Mouse (Mus musculus) gonadal fat pad, adult 2 months (tissue): ENCODE results near the gene Tfrc. TPM values are rescaled to one million over a fixed set of nuclear protein-coding genes. Genes with fewer than 3 reads are reported as not detected.

ENCODE experiments used
- DNase-seq: peaks from one replicate; pipeline ENCODE4 v3.0.0-alpha.2; 2012; ENCODE audit warnings: low read depth
- polyA plus RNA-seq: library from polyadenylated mRNA; depleted of rRNA; stranded (reverse); fragments of >200 nt; gene quantifications from 2 replicates; pipeline ENCODE4 v1.2.3, GENCODE M21; 2012; rRNA removed

The Tfrc gene
- polyA plus RNA-seq = 10.3 and 11.3 TPM in 2 replicates

DNA sequence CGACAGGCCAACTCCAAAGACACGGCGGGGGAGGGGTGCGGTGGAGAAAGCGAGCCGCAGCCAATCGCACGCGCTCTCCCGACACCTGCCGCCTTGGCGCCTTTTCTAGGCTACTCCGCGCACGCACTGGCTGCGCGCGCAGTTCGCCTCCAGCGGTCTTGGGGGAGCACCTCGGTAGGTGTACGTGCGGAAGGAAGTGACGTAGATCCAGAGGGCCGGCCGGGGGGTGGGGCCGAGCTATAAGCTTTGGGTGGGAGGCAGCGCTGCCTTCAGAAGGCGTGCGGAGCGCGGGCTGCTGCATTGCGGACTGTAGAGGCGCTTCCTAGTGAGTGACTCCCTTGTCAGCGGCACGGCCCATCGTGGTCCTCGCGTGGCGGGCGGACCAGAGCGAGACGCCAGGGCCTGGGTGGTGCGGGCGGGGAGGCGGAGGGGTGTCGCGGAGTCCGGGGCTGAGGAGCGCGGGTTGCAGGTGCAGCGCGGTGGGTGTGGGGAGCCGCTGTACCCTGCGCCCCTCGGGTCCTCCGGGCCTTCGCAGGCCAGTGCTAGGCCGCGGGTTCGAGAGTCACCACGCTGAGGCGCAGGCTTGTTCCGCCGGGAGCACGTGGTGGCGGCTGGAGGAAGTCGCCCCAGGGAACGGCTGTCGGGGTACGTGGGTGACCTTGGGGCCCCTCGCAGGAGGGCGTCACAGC, at the start of gene Tfrc:
Gene Tfrc (plus strand): TSS at position 209 of the 689 bp plus-strand sequence.
- DNase-seq = peak; percentile 77

DNA sequence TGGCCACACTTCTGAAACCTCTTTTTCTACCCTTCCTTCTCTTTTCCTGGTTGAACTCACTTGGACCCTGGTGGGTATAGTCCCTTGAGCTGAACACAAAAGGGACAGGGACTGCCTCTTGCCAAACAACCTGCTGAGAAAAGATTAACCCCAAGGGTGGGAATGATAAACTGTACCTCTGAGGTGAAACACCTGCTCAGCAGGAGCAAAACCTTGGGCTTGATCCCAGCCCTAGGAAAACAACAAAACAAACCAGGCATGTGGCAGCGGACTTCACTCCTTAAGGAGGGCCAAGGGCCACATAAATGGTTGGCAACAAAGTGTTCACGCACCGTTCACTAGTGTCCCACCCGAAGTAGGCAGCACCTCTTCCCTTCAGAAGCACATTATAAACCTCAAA, 49.2 kb upstream of the Tfrc start:
- no peak for DNase-seq

DNA sequence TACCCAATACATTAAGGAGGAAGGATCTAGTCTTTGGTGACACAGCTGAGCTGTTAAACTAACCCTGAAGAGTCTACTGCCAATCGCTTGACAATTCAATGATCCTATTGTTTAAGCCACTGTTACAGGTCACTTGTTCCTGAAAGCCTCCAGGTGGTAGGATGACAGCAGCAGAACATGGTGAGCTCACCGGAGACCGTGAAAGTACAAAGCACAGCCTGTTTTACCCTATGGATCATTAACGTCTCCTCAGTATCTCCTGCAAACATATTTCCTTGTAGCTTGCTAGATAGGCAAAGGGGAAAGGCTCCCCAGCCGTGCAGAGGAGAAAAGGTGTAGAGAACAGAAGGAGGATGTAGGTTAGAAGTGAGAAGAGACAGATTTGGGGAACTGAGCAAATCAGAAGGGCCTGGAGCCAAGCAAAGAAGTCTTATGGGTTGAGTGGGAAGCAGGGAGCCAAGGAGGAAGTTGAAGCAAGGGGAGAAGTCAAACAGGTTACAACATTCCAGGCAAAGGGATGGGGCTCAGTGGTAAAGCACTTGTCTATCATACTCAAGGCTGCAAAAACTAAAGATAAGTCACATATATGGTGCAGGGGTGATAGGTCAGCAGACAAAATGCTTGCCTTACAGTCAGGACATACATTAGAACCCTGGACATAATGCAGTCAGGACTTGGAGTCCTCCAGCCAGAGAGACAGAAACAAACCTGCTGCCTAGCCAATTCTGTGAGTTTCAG, 45.5 kb upstream of the Tfrc start:
- peak; percentile 70 for DNase-seq

DNA sequence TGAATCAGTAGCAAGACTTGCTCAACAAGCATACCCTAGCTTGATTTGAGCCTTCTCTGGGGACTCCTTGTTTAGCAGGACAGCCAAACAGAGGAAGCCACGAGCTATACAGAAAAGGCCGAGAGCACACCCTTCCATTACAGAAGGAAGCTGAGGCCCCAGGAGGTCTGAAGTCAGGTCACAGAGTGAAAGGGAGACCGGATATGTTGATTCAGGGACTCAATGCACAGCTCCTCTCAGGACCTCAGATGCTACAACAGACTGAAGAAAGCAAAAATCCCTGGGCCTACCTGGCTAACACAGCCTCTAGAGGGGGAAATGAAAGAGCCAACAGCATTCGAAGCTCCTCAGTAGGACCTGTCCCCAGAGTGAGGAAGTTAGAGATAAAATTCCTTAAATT, 41.4 kb upstream of the Tfrc start:
- no peak for DNase-seq

DNA sequence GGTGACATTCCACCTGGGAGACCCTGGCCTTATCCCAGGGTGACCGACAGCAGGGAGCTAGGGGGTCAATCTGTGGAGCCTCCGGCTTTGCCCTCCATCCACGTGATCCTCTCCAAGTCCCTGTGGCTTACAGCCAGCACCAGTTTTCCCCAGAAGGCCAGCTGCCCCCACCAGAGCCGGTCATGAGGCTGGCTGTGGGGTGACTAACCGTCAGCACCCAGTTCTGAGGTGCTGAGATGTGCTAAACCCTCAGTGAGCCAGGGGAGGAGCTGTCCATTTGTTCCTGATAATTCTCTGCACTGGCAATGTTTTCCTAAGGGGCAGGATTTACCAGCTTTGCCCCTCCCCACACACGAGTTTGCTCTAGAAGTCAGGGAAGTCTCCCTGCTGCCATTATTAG, 40.3 kb upstream of the Tfrc start:
- no peak for DNase-seq

DNA sequence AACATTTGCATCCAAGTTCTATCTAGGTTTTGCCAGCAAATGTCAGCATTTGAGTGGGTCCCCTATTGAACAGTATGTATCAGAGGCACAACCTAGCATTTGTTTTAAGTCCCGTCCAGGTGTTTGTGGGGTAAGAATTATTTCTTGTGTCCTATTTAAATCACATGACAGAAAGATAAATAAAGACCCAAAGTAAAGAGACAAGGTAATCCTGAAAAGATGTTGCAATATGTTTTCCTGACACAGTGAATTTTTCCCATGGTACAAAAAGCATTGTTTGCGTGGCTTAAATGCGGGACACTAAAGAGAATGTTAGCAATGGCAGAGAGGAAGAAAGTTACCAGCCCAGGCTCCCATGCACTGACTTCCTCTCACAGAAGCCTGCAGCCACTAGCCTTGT, 38.7 kb upstream of the Tfrc start:
- DNase-seq = no peak

DNA sequence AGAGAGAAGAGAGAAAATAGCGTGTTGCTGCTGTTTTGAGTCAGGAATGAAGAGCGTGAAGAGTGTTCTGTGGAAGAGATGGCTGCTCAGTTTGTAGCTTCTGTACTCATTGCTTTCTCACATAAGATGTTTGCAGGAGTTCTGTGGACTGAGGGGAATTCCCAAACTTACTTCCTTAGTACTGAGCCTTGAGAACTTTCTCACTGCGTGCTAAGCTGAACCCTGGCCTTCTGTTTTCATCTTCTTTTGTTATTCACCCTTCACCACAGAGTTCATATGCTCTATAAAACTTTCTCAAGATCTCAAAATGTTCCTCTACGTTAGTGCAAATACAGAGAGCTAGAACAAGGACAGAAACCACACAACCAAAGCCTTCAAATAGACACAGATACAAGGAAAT, 36.2 kb upstream of the Tfrc start:
- no peak for DNase-seq

DNA sequence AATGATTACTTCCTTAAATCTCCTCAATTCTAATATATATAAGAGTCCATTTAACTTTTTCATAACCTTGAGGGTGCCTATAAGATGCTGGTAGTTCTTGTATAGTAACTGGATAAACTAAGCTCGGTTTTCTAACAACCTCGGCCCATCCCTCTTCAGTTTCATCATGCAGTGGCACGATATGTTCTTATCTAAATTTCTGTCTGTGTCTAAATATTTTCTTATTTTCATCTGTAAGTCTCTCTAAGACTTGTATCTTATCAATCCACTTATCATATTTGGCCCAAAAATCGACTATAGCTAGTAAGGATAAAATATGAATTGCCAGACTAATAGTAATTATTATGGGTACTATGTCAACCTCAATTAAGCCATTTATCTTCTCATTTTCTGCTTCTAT, 22.2 kb upstream of the Tfrc start:
- no peak for DNase-seq

DNA sequence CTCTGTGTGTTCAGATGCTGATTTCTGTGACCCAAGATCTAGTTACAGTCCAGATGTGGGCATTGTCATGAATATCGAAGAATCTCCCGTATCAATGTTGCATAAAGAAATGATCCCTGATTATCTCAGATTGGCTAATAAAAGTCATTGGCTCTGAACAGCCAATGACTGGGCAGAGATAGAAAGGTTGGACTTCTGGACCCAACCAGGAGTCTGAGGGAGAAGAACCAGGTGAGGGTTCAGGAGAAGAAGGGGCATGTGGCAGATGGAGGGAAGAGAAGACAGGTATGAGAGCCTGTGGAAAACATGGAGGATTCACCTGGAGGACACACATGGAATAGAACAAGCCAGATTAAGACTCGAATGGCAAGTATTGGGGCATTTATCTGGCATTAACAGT, 20.2 kb upstream of the Tfrc start:
- no peak for DNase-seq

DNA sequence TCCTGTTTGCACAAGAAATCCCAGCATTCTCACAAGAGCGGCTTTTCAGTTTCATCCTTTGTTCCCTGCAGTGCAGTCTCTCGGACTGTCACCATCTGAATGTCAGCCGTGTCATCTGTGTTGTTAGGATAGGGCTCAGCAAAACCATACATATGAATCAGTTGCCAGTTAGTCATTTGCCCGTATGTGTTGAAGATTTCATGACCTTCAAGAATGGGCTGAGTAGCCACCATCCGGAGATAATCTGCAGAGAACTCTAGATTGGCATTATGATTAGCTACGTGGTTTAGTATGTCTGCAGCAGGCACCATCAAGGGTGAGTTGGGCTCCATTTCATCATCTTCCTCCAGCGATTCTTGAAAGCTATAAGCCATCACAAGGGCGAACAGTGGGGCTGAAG, 17.2 kb upstream of the Tfrc start:
- no peak for DNase-seq

DNA sequence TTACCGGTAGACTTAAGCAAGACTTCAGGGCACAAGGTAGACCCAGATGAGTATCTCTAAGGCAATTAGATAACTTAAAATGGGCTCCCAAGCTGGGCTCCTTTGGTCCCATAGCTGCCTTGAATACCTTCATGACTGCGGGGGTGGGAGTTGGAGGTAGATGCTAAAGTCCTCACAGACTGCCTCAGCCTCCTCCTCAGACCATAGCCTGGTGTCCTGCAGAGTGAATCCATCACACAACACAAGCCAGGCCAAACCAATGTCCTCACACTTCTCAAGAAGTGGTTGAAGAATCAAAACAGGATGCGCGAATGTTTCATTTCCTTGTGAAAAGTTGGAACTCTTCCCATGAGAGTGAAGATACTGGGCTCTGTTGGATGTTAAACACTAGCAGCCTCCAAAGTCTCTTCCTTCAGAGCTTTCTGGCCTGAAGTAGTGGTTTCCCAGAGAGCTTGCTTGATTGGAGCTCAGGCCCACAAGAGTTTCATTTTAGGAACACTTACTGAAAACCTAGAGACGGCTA, 15.4 kb upstream of the Tfrc start:
- DNase-seq = no peak

DNA sequence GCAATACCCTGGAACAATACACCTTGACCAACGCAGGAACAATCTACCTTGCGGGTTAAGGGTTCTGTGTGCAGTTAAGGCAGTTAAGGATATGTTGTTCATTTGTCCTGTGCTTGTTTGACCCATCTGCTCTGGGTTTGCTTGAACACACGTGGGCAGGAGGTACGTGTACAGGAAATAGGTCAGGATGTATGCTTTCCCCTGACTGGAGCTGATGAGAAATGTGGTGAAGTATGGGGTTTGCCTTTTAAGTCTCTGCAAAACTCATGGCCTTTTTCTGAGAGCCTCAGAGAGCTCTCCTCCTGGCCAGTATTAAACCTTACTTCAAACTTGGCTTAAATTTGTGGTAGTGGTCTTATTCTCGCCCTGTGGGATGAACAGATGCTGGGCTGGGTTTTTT, 14.8 kb upstream of the Tfrc start:
- DNase-seq = no peak

DNA sequence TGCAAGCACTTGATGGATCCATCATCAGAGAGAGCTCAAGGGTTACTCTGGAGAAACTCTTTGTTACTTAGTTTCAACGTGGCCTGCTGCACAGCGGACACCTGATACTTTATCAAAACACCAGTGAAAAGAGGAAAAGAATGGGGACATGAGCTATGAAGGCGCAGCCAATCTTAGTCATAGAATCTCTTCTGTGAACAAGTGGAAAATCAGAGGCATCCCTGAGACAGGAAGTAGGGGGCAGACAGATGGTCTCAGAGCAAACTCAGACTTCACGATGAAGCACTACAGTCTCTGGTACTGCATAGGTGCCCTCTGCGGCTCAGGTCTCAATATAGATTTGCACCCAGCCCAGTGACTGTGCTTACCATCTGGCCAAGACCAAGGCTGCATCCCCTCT, 14.0 kb upstream of the Tfrc start:
- DNase-seq = no peak

DNA sequence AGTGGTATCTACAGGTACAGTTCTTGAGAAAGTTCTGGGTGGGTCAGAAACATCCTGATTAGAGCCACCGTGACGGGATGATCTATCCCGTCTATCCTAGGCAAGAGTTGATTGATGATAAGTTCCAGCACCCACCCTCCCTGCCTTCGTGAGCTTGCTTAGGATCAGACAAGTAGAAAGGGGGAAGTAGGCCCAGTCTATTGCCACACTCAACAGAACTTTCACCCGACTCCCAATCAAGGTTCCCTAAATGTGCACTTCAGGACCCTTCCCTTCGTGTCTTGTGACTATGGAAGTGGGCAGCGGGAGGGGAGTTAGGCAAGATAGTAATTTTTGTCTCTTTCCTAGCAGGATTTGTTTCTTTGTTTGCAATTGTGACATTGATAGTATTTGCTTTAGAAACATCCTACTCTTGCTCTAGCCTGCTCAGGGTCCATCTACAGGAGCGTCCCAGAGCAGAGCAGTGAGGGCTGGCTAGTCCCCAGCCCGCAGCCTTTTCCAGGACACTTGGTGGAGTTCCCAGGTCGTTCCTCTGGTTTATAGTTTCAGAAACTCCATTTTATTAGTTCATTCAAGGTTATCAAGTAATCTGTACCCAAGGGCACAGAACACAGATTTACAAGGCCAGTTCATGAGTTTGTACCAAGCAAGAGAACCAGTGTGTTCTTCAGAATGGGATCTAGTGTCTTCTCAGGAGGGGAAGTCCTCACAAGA, 13.4 kb upstream of the Tfrc start:
- DNase-seq = no peak

DNA sequence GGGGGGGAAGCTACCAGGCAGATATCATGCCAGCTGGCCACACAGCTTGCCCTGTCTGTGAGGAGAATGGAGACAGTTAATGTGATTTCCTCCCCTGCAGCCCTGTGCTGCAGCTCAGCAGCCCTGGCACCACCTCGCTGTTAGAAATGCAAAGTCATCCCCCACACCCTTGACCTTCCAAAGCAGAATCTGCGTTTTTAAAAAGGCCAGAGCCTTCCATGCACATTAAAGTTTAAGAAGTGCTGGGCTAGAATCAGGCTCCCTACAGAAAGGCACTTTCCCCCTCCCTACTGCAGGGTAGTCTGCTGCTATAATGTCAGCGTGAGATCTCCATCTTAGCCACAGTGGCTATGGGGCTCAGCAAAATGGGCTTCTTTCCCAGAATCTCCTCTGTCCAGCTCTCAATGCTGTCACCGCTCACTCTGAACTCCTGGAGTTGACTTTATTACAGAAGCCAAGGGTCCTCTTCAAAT, 10.8 kb upstream of the Tfrc start:
- no peak for DNase-seq

DNA sequence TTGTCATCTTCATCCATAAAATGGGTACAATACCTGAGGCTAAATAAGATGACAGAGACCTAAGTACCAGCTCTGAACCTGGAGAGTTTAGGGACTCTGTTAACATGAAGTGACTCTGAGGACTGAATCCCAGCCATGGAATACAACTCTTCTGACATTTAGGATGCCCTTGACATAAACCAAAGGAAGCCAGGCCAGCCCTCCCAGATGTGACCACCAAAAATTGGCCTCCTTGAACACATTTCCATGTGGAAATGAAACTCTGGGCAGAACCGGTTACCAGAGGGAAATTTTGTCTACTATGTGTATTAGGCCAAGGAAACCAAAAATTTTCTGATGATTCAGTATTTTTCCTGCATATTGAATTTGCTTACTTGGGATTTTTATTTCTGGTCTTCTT, 9.6 kb upstream of the Tfrc start:
- no peak for DNase-seq

DNA sequence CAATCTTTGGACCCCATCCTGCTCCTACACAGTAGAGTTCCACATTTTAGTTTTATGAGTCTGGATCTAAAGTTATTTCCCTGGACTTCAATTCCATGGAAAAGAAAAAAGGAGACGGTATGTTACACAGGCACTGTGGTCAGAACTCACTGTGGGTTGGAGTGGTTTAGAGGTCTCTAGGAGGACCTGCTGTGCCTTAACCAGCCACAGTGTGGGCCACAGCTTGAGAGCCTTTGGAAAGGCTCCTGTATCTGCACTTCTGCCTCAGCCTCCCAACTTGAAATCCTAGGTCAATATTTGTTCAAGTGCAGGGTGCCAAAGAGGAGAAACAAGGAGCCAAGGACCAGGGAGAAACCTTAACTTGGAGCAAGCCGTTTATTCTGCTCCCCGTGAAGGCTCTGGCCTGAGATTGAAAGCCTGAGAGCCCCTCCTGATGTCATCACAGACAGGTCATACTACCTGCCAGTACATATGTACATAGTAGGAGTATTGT, 6.5 kb upstream of the Tfrc start:
- DNase-seq = no peak

DNA sequence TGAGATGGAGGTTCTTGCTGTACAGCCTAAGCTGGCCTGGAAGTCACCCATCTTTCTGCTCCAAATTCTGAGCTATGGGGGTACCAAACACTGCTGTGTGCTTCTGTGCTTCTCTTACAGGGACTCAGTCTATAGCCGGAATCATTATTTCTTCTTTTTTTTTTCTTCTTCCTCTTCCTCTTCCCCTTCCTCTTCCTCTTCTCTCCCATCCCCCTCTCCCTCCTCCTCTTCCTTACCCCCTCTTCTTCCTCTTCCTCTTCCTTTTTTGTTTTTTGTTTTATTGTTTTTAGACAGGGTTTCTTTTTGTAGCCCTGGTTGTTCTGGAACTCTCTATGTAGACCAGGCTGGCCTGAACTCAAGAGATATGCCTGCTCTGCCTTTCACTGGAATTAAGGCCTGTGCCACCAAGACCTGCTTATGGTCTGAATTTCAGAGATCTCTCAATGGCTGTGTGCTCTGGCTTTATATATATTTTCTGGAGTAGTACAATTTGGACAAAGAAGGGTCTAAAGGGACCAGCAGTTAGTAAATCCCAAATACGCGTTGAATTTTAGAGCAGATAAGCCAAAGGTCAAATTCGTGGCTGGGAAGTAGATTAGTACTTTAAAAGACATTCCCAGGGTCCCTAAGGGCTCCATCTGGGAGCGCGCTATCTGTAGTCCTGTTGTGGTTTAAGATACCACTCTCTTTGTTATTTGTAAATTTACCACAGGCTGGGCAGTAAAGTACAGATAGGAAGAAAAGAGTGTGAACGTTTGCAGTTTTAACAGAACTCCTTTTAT, 967 bp upstream of the Tfrc start:
- no peak for DNase-seq

DNA sequence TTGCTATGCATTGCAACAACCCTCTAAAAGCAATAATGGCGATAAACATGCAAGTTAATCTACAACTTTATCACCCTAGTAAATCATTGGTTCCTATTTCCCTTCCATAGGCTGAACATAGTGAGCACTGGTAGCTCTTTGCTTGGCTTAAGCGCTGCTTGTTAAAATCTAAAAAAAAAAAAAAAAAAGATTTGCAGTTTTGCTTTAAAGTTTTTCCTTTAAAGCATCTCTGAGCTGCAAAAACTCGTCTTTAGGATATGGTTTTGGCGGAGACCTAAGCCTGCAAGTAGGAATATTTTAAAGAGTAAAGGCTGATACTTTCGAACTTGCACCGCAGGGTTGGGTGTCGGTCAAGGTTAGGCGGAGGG, 392 bp upstream of the Tfrc start:
- no peak for DNase-seq

DNA sequence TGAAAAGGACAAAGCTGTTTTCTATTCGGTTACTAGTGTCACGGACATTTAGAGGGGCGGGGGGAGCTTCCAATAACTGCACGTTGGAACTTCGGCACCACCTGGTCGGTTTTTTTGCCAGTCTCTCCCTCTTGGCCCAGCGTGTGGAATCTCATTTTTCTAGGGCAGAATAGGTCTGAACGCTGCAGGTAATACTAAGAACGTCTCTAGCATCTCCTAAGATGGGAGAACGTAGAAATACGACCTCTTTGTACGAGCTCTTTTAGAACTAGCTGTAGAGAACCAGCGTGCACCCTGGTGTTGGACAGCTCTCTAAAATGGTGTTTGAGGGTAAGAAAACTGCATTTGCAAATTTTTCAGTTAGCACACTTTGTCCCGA, 670 bp downstream of the Tfrc start:
- DNase-seq = no peak

DNA sequence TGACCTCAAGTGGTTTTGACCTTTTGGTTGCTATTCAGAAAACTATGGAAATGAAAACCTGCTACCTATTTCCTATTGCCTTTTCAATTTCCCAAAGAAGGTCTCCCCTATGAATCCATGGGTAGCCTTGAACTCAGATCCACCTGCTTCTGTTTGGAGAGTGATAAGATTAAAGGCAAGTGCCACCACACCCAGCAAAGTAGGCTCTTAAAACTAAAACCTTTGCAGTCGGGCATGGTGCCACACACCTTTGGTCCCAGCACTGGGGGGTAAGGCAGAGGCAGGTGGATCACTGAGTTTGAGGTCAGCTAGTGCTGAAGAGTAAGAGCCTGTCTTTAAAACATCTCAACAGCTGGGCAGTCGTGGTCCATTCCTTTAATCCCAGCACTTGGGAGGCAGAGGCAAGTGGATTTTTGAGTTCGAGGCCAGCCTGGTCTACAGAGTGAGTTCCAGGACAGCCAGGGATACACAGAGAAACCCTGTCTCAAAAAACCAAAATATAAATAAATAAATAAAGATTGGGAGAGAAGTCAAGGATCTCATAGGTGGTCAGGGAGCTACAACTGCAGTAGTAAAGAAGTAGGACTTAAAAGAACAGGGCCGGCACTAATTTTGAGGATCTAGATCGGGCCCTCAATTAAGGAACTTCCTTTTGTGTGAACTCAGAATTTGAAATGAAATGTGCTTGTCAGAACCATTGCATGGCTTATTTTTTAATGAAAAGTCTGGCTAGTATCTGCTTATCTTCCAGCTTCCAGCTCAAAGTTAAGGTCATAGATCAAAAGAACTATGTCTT, 1.9 kb downstream of the Tfrc start:
- no peak for DNase-seq
